Comparison of ENCODE assay signal across 28 mouse cellular contexts in the genomic region with DNA sequence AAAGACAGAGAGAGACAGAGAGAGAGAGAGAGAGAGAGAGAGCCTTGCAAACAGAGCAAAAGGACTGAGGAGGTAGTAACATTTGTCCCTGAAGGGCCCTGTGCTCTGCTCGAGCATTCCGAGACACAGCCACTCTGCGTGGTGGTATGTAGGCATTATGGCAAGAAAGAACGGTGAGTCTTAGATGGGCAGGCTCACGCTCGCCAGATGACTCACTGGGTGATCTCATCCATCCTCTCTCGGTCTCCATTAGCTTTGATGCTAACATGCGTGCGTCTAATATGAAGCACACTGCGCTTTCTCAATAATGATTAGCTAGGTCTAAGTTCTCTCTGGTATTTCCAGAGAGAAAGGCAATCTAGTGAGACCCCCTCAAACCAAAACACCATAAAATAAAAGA.
DNase-seq lines count a peak whose midpoint lies in the region; ATAC-seq lines count a peak whose summit lies in the region.
"Had no signal": no experiment of that assay in that cellular context is flagged by ENCODE, and none has a peak within 500 bp of the region (broad histone marks: within the 10 kb centered on the region; RNA-seq: fewer than 3 reads in every experiment).

No protein-coding gene starts in this region.

- no peaks in the 10 kb centered on the region for H3K27me3 ChIP-seq in hindbrain, embryonic 13.5 days
- H3K27me3 ChIP-seq: embryonic facial prominence, embryonic 15.5 days; heart, embryonic 13.5 days had no signal

- no peak for ATAC-seq in hindbrain, embryonic 13.5 days (ENCODE audit: low FRiP score)
- ATAC-seq: CD4-positive, CD25-positive, alpha-beta regulatory T cell, adult 4 months; forebrain, embryonic 14.5 days; hindbrain, embryonic 16.5 days; inflammation-experienced regulatory T-cells, adult 6 months; intestine, postnatal 0 days had no signal

- 89% methylated on average over 10 of the region's 10 CpGs for WGBS in hindbrain, embryonic 13.5 days

- DNase-seq in adrenal gland, adult (ENCODE audit: inconsistent age in 2 of 2, low spot score in 1 of 2) = peak; percentile 63 to 68
- DNase-seq in adrenal gland, postnatal 4 days (ENCODE audit: low spot score in 2 of 2) = no peak
- peak; percentile 10 to 18 for DNase-seq in right cerebral cortex, adult 2 months (ENCODE audit: low spot score in 2 of 2)
- no peak for DNase-seq in right cerebral cortex, postnatal 25 days
- peak; percentile 10 for DNase-seq in adrenal gland, adult 8-10 months
- DNase-seq in adrenal gland, postnatal 36 days = peak; percentile 60 to 69
- no peak for DNase-seq in gastrocnemius, postnatal 4 days (ENCODE audit: low spot score in 2 of 2)
- DNase-seq: B cell, adult 2 months; cerebellum, adult 11 months; cerebellum, adult 8-10 months; cerebellum, postnatal 14 days; embryo, embryonic 11 days; gastrocnemius, adult 2 months; gastrocnemius, postnatal 25 days; heart, adult 2 months; heart, postnatal 36 days; kidney, adult 8-10 months had no signal

- no peaks in the 10 kb centered on the region for H3K4me1 ChIP-seq in hindbrain, embryonic 13.5 days (replicated peaks)
- H3K4me1 ChIP-seq: embryonic facial prominence, embryonic 15.5 days; forebrain, embryonic 10.5 days; heart, embryonic 13.5 days had no signal

- H3K9ac ChIP-seq in hindbrain, embryonic 13.5 days = no peak overlapping the region
- H3K9ac ChIP-seq: embryonic facial prominence, embryonic 15.5 days; heart, embryonic 13.5 days had no signal

- H3K36me3 ChIP-seq in hindbrain, embryonic 13.5 days = no peaks in the 10 kb centered on the region
- H3K36me3 ChIP-seq: embryonic facial prominence, embryonic 15.5 days; forebrain, embryonic 10.5 days; G1E; heart, embryonic 13.5 days had no signal

- H3K4me2 ChIP-seq in hindbrain, embryonic 13.5 days = no peak overlapping the region
- H3K4me2 ChIP-seq: embryonic facial prominence, embryonic 15.5 days; heart, embryonic 13.5 days had no signal

- H3K9me3 ChIP-seq in hindbrain, embryonic 13.5 days = no peaks in the 10 kb centered on the region
- H3K9me3 ChIP-seq: embryonic facial prominence, embryonic 15.5 days; forebrain, embryonic 10.5 days; heart, embryonic 13.5 days had no signal

- H3K27ac ChIP-seq in hindbrain, embryonic 13.5 days = no peak overlapping the region
- H3K27ac ChIP-seq: embryonic facial prominence, embryonic 15.5 days; forebrain, embryonic 10.5 days; gastrocnemius, adult 2 months; heart, adult 2 months; heart, embryonic 13.5 days had no signal

- no peak overlapping the region for H3K4me3 ChIP-seq in hindbrain, embryonic 13.5 days
- H3K4me3 ChIP-seq: embryonic facial prominence, embryonic 15.5 days; erythroblast, embryonic 14.5 days; forebrain, embryonic 10.5 days; gastrocnemius, adult 2 months; heart, adult 2 months; heart, embryonic 13.5 days had no signal

Comparison
In these comparisons a context has a peak if more than half of its experiments do, and no peak if none do; other contexts are left out.
1. DNase-seq: peak in adrenal gland, adult (2 of 2), right cerebral cortex, adult 2 months (2 of 2), adrenal gland, adult 8-10 months (single experiment) and adrenal gland, postnatal 36 days (2 of 2); none in adrenal gland, postnatal 4 days (0 of 2), right cerebral cortex, postnatal 25 days (single experiment) and gastrocnemius, postnatal 4 days (0 of 2).